Mouse (Mus musculus) macrophage (primary cell): ENCODE results near the gene Trim2. TPM values are rescaled to one million over a fixed set of nuclear protein-coding genes. Genes with fewer than 3 reads are reported as not detected.
A peak's percentile ranks its signal among the peaks of the same experiment; 100 is the strongest.

Experiments
- H3K27ac ChIP-seq: fragments of 350-480 bp; formaldehyde crosslinking; 2 replicates; pipeline ENCODE4 v1.9.0; 2021
- H3K36me3 ChIP-seq: fragments of 350-480 bp; formaldehyde crosslinking; 2 replicates; pipeline ENCODE4 v1.9.0; 2021; ENCODE audit errors: inconsistent target
- H3K4me3 ChIP-seq: fragments of 350-480 bp; formaldehyde crosslinking; 2 replicates; pipeline ENCODE4 v1.9.0; 2021; ENCODE audit errors: inconsistent target
- H3K79me2 ChIP-seq: fragments of 350-480 bp; formaldehyde crosslinking; 2 replicates; pipeline ENCODE4 v1.9.0; 2021; ENCODE audit errors: inconsistent target
- WGBS: methylation state at CpG from one replicate; pipeline ENCODE4 v1.1.7; 2026; ENCODE audit warnings: inconsistent platforms; ENCODE audit not compliant: missing documents; 5-methylcytosine and 5-hydroxymethylcytosine counted together
- polyA plus RNA-seq: library from polyadenylated mRNA; stranded (reverse); fragments of 250-400 nt; gene quantifications from 3 replicates; pipeline ENCODE4 v1.2.4, GENCODE M21; 2018; ENCODE audit warnings: inconsistent platforms

The Trim2 gene
- polyA plus RNA-seq, 1 experiment from 2014 or later: 1.1 TPM

GRCm38 (mm10) chr3:84219720-84220273 is 86.9 kb downstream of the Trim2 start:
- H3K27ac ChIP-seq: 0 out of 2 replicates have a peak overlapping the region, but pooled peaks have one; percentile 8
- 9% methylated on average over 9 of the region's 9 CpGs for WGBS
- H3K79me2 ChIP-seq: no peaks in the 10 kb centered on the region
- no peaks in the 10 kb centered on the region for H3K36me3 ChIP-seq
- peak overlapping the region; percentile 45 for H3K4me3 ChIP-seq

GRCm38 (mm10) chr3:84219166-84219710 is 87.4 kb downstream of the Trim2 start:
- 0% methylated on average over 2 of the region's 2 CpGs for WGBS
- no peak overlapping the region for H3K27ac ChIP-seq
- H3K79me2 ChIP-seq: no peaks in the 10 kb centered on the region
- H3K4me3 ChIP-seq: no peak overlapping the region
- no peaks in the 10 kb centered on the region for H3K36me3 ChIP-seq

- WGBS: 95% methylated on average over 2 of the region's 2 CpGs
- H3K36me3 ChIP-seq: no peaks in the 10 kb centered on the region
- no peak overlapping the region for H3K4me3 ChIP-seq
- H3K79me2 ChIP-seq: no peaks in the 10 kb centered on the region
- no peak overlapping the region for H3K27ac ChIP-seq
These were observed 88.2 kb downstream of the Trim2 start for GRCm38 (mm10) chr3:84218498-84218897.

GRCm38 (mm10) chr3:84217961-84218351 is 88.7 kb downstream of the Trim2 start:
- WGBS: 85% methylated on average over 4 of the region's 4 CpGs
- Histone ChIP-seq H3K27ac (no peak overlapping the region), H3K36me3 (no peaks in the 10 kb centered on the region), H3K79me2 (no peaks in the 10 kb centered on the region), H3K4me3 (no peak overlapping the region)

- WGBS: 90% methylated on average over 12 of the region's 12 CpGs
- no peaks in the 10 kb centered on the region for H3K79me2 ChIP-seq
- H3K27ac ChIP-seq: no peak overlapping the region
- no peak overlapping the region for H3K4me3 ChIP-seq
- no peaks in the 10 kb centered on the region for H3K36me3 ChIP-seq
These were observed 89.3 kb downstream of the Trim2 start for GRCm38 (mm10) chr3:84217118-84217960.

- no peak overlapping the region for H3K27ac ChIP-seq
- H3K79me2 ChIP-seq: no peaks in the 10 kb centered on the region
- no peak overlapping the region for H3K4me3 ChIP-seq
- no peaks in the 10 kb centered on the region for H3K36me3 ChIP-seq
- WGBS: 94% methylated on average over 14 of the region's 15 CpGs
These were observed 90.8 kb downstream of the Trim2 start for GRCm38 (mm10) chr3:84215743-84216360.

- Histone ChIP-seq H3K79me2 (no peaks in the 10 kb centered on the region), H3K4me3 (no peak overlapping the region), H3K27ac (no peak overlapping the region), H3K36me3 (no peaks in the 10 kb centered on the region)
- 88% methylated on average over 9 of the region's 9 CpGs for WGBS
These were observed 91.4 kb downstream of the Trim2 start for GRCm38 (mm10) chr3:84215253-84215652.

GRCm38 (mm10) chr3:84214501-84214900 is 92.2 kb downstream of the Trim2 start:
- WGBS: 81% methylated on average over 6 of the region's 6 CpGs
- Histone ChIP-seq H3K27ac (no peak overlapping the region), H3K36me3 (no peaks in the 10 kb centered on the region), H3K4me3 (no peak overlapping the region), H3K79me2 (no peaks in the 10 kb centered on the region)

- H3K4me3 ChIP-seq: no peak overlapping the region
These were observed 95.3 kb downstream of the Trim2 start for GRCm38 (mm10) chr3:84211340-84211875.

GRCm38 (mm10) chr3:84208917-84209513 is 97.7 kb downstream of the Trim2 start:
- no peaks in the 10 kb centered on the region for H3K79me2 ChIP-seq
- no peaks in the 10 kb centered on the region for H3K36me3 ChIP-seq
- 43% methylated on average over 7 of the region's 7 CpGs for WGBS
- no peak overlapping the region for H3K4me3 ChIP-seq
- H3K27ac ChIP-seq: no peak overlapping the region

More at GRCm38 (mm10) chr3:84211340-84211875, 95.3 kb downstream of the Trim2 start:
- H3K79me2 ChIP-seq: no peaks in the 10 kb centered on the region
- H3K27ac ChIP-seq: no peak overlapping the region
- no peaks in the 10 kb centered on the region for H3K36me3 ChIP-seq
- 87% methylated on average over 7 of the region's 7 CpGs for WGBS

GRCm38 (mm10) chr3:84208475-84208874 is 98.2 kb downstream of the Trim2 start:
- no peaks in the 10 kb centered on the region for H3K36me3 ChIP-seq
- H3K4me3 ChIP-seq: no peak overlapping the region
- no peaks in the 10 kb centered on the region for H3K79me2 ChIP-seq
- no peak overlapping the region for H3K27ac ChIP-seq
- WGBS: 92% methylated on average over 7 of the region's 7 CpGs

GRCm38 (mm10) chr3:84207366-84207765 is 99.3 kb downstream of the Trim2 start:
- Histone ChIP-seq H3K36me3 (no peaks in the 10 kb centered on the region), H3K27ac (no peak overlapping the region), H3K79me2 (no peaks in the 10 kb centered on the region), H3K4me3 (no peak overlapping the region)
- 81% methylated on average over 2 of the region's 2 CpGs for WGBS

GRCm38 (mm10) chr3:84206106-84206505 is 100.6 kb downstream of the Trim2 start:
- H3K4me3 ChIP-seq: no peak overlapping the region
- H3K36me3 ChIP-seq: no peaks in the 10 kb centered on the region
- H3K79me2 ChIP-seq: no peaks in the 10 kb centered on the region
- no peak overlapping the region for H3K27ac ChIP-seq
- WGBS: 94% methylated on average over 3 of the region's 3 CpGs

GRCm38 (mm10) chr3:84205650-84206049 is 101.0 kb downstream of the Trim2 start:
- no peak overlapping the region for H3K27ac ChIP-seq
- no peak overlapping the region for H3K4me3 ChIP-seq
- no peaks in the 10 kb centered on the region for H3K79me2 ChIP-seq
- no peaks in the 10 kb centered on the region for H3K36me3 ChIP-seq
- 86% methylated on average over 6 of the region's 6 CpGs for WGBS
